Mouse (Mus musculus) ES-Bruce4 (cell line): Measurements from ENCODE around the gene Kifc1.

Experiments used
- CTCF ChIP-seq: IDR thresholded peaks from one replicate; pipeline ENCODE4 v1.8.1; 2011; ENCODE audit warnings: low read depth, low read length
- EP300 ChIP-seq: IDR thresholded peaks from 2 replicates; pipeline ENCODE4 v1.6.1; 2011; ENCODE audit warnings: low read depth, low read length; ENCODE audit not compliant: insufficient read depth

GRCm38 (mm10) chr17:33874411-33874810 lies 16.1 kb downstream of the Kifc1 start:
- TF ChIP-seq CTCF (no peak), EP300 (no peak)
